Mouse (Mus musculus) embryo, embryonic 10 days (tissue): Measurements from ENCODE around the gene Mcoln2.

Source experiments
- DNase-seq: peaks from one replicate; pipeline ENCODE4 v3.0.0-alpha.2; 2015; ENCODE audit warnings: low spot score

Gene Mcoln2

GRCm38 (mm10) chr3:146228559-146229310, 79.1 kb downstream of the Mcoln2 start:
- no peak for DNase-seq

GRCm38 (mm10) chr3:146232708-146233107, 83.1 kb downstream of the Mcoln2 start:
- DNase-seq: no peak

- DNase-seq: no peak
These were observed 84.1 kb downstream of the Mcoln2 start for GRCm38 (mm10) chr3:146233741-146234140.

- no peak for DNase-seq
These were observed 84.9 kb downstream of the Mcoln2 start for GRCm38 (mm10) chr3:146234530-146234929.

GRCm38 (mm10) chr3:146236280-146236679, 86.6 kb downstream of the Mcoln2 start:
- no peak for DNase-seq

- DNase-seq: no peak
These were observed 88.0 kb downstream of the Mcoln2 start for GRCm38 (mm10) chr3:146237676-146238075.

GRCm38 (mm10) chr3:146244630-146245029, 95.0 kb downstream of the Mcoln2 start:
- no peak for DNase-seq
